Mouse (Mus musculus) forebrain, postnatal 0 days (tissue): Measurements from ENCODE around the gene Ccdc77. TPM values are rescaled to one million over a fixed set of nuclear protein-coding genes. Genes with fewer than 3 reads are reported as not detected.
A peak's percentile ranks its signal among the peaks of the same experiment; 100 is the strongest.

Source experiments
- ATAC-seq: fragments of 200-750 bp; cut with Nextera tagmentation; 2 replicates; pipeline ENCODE4 v1.8.0; 2017; ENCODE audit warnings: mild to moderate bottlenecking, moderate library complexity
- DNase-seq: peaks from one replicate; pipeline ENCODE4 v3.0.0-alpha.2; 2015
- H3K27ac ChIP-seq: fragments of 300-500 bp; sonication (generic); 2 replicates; pipeline ENCODE4 v1.5.1; 2014; ENCODE audit warnings: low read depth, mild to moderate bottlenecking, antibody characterized with exemption, low read length, moderate library complexity, mixed read lengths
- H3K27me3 ChIP-seq: fragments of 300-500 bp; sonication (generic); 2 replicates; pipeline ENCODE4 v1.6.1; 2014; ENCODE audit warnings: mild to moderate bottlenecking, low read length, mixed read lengths; ENCODE audit not compliant: insufficient read depth
- H3K36me3 ChIP-seq: fragments of 300-500 bp; sonication (generic); 2 replicates; pipeline ENCODE4 v1.6.1; 2014; ENCODE audit warnings: mild to moderate bottlenecking, moderate library complexity; ENCODE audit not compliant: insufficient read depth
- H3K4me1 ChIP-seq: fragments of 300-500 bp; sonication (generic); 2 replicates; pipeline ENCODE4 v1.6.1; 2014; ENCODE audit warnings: antibody characterized with exemption; ENCODE audit not compliant: insufficient read depth
- H3K4me2 ChIP-seq: fragments of 300-500 bp; sonication (generic); 2 replicates; pipeline ENCODE4 v1.6.1; 2014; ENCODE audit warnings: low read depth, mild to moderate bottlenecking, moderate library complexity
- H3K4me3 ChIP-seq: fragments of 300-500 bp; sonication (generic); 2 replicates; pipeline ENCODE4 v1.5.1; 2014; ENCODE audit warnings: low read depth, low read length, mixed read lengths
- H3K9ac ChIP-seq: fragments of 300-500 bp; sonication (generic); 2 replicates; pipeline ENCODE4 v1.6.1; 2014; ENCODE audit warnings: mild to moderate bottlenecking
- H3K9me3 ChIP-seq: fragments of 300-500 bp; sonication (generic); 2 replicates; pipeline ENCODE4 v1.6.1; 2016; ENCODE audit warnings: low read length
- CTCF ChIP-seq: sonication (generic); IDR thresholded peaks from 2 replicates; pipeline ENCODE4 v1.5.1; 2016; ENCODE audit warnings: antibody characterized with exemption, control low read depth, low read depth
- WGBS: fragments of 180-500 bp; shearing (Covaris S2); extraction: QIAGEN DNeasy Blood & Tissue Kit; methylation state at CpG from one replicate; pipeline ENCODE4 v1.1.7; 2014; 5-methylcytosine and 5-hydroxymethylcytosine counted together
- polyA plus RNA-seq: library from polyadenylated mRNA; unstranded; fragments of >200 nt; fragmentation: Nextera tagmentation; extraction: Ambion mirVana; gene quantifications from 2 replicates; pipeline ENCODE4 v1.2.1, GENCODE M21; 2015
- total RNA-seq: library from RNA; depleted of rRNA; stranded (reverse); fragments of >200 nt; gene quantifications from 2 replicates; pipeline ENCODE4 v1.2.3, GENCODE M21; 2014

The Ccdc77 gene
- total and polyA plus RNA-seq, 2 experiments from 2014 or later = 8.3 to 13.5 TPM

DNA sequence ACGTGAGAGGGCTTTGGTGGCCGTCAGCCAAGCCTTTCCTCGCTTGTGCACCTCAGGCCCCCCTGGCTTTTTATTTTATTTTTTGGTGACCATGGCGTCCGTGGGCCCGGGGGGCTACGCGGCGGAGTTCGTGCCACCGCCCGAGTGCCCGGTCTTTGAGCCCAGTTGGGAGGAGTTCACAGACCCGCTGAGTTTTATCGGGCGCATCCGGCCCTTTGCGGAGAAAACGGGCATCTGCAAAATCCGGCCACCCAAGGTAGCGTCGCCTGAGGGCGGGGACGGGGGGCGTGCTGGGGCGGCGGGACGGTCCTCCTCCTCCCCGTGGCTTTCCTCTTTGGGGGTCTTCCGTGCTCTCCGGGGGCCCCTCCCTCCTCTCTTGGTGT lies 340 bp upstream of the Ccdc77 start:
- Histone ChIP-seq H3K9ac (peak overlapping the region; percentile 79), H3K9me3 (no peaks in the 10 kb centered on the region), H3K36me3 (peaks cover 16% of the 10 kb centered on the region), H3K27ac (peak overlapping the region; percentile 98), H3K27me3 (no peaks in the 10 kb centered on the region), H3K4me3 (peak overlapping the region; percentile 88), H3K4me1 (peaks cover 9% of the 10 kb centered on the region), H3K4me2 (peak overlapping the region; percentile 81)
- DNase-seq = no peak
- WGBS = under 1% methylated on average over 31 of the region's 31 CpGs
- 0 out of 2 replicates have a peak, but pooled peaks have one; percentile 0 for ATAC-seq
- no peak for TF ChIP-seq CTCF

DNA sequence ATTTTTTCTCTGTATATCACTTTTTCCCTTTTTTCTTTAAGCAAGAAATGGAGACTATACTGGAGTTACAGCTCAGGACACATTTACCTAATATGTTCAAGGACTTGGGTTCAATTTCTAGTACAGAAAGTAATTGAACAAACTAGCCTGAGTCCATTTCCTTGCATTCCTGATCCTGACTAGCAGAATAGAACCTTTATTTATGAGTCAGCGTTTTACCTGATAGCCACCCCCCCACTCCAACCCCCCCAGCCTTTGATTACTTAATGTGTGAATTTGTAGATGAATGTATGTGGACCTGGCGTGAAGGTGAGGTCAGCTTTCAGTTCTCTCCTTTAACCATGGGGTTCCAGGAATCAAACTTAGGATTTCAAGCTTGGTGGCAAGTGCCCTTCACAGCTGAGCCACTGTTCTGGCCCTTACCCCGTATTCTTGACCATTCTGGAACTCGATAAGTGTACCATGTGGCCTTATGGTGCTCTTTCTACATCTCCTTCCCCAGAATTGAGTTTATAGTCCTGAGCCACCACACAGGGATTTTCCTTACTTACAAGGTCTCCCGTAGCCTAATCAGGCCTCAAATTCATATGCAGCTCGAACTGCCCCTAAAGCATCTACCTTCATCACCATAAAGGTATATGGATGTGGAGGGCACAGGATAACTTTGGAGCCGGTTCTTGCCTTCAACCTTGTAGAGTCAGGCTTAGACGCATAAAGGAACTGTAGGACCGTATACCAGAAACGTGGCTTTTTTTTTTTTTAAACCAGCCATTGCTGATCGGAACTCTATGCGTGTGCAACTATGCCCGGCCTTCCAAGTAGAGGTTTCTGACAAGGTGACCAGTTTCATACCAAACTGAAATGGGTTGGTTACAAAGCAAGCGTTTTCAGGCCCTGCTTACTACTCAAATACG lies 1.1 kb downstream of the Ccdc77 start:
- Histone ChIP-seq H3K9me3 (no peaks in the 10 kb centered on the region), H3K27ac (peak overlapping the region; percentile 98), H3K4me2 (peak overlapping the region; percentile 81), H3K4me1 (peaks cover 9% of the 10 kb centered on the region), H3K4me3 (peak overlapping the region; percentile 88), H3K36me3 (peaks cover 5% of the 10 kb centered on the region), H3K9ac (peak overlapping the region; percentile 79), H3K27me3 (no peaks in the 10 kb centered on the region)
- 25% methylated on average over 15 of the region's 15 CpGs for WGBS
- DNase-seq = no peak
- ATAC-seq = no peak; the same call in 1 of the 2 replicates
- TF ChIP-seq CTCF = no peak

DNA sequence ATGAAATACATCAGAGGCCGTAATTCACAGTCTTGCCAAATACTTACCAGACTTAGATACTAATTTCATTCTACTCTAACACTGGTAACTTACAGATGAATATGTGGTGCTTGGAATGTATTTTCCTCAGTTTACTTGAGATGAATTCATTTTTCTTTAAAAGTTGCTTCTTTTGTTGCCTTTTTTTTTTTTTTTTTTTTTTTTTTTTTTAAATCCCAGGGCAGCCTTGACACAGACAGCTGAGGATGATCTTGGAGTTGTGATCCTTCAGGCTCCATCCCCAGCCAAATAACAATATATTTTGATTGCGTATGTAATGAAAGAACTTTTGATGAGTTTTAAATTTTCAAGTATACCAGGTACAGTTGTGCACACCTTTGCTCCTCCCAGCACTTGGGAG lies 2.0 kb downstream of the Ccdc77 start:
- DNase-seq (no peak), ATAC-seq (no peak)
- Histone ChIP-seq H3K4me1 (peaks cover 9% of the 10 kb centered on the region), H3K9ac (no peak overlapping the region), H3K27ac (no peak overlapping the region), H3K36me3 (peaks cover under 1% of the 10 kb centered on the region; the same call in 1 of the 2 replicates), H3K4me2 (no peak overlapping the region), H3K9me3 (no peaks in the 10 kb centered on the region), H3K4me3 (no peak overlapping the region), H3K27me3 (no peaks in the 10 kb centered on the region)
- TF ChIP-seq CTCF = no peak
- WGBS = 99% methylated on average over 2 of the region's 2 CpGs

DNA sequence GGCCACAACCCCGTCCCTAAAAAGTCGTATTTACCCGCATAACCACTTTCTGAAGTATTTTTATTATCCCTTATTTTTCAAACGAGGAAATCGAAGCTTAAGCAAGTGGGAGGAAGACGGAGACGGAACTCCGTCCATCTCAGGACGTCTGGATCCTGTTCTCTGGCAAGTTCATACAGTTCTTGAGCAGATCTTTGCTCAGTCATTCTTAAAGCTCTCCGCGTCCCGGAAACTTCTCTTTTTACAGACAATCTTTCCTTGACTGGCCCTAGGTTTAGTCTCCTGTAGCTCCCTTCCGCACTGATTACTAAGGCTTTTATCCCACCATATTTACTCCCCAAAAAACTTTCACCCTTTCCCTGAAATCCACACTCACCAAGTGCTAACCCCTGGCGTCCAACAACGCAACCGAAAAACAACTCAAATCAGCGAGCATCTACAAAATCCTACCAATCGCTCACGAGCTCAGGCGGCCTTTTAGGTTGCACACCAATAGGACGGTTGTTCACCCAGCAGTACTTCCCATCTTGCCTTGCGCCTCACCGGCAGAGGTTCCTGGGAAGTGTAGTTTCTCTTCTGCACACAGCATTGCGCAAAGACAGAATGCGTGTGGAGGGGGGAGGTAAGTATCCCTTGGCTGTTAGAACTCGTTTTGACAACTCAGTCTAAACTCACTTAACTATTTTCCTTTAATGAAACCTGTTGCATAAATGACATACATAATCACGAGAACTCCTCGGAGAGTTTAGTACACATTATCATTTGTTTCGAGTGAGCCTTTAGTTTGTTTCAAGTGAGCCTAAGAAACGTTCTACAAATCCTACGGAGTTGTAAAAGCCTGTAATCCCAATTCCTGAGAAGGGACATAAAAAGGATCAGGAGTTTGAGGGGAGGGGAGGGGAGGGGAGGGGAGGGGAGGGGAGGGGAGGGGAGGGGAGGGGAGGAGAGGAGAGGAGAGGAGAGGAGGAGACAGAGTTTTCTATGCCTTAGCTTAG lies 6.9 kb downstream of the Ccdc77 start:
- peaks cover 7% of the 10 kb centered on the region; the same call in 1 of the 2 replicates for H3K4me1 ChIP-seq
- peak overlapping the region; percentile 45 for H3K4me3 ChIP-seq
- H3K27ac ChIP-seq = no peak overlapping the region
- no peaks in the 10 kb centered on the region for H3K9me3 ChIP-seq
- peak; percentile 52 for TF ChIP-seq CTCF
- peak overlapping the region; percentile 46; the same call in 1 of the 2 replicates for H3K9ac ChIP-seq
- 1% methylated on average over 31 of the region's 31 CpGs for WGBS
- ATAC-seq = peak; percentile 100
- peak overlapping the region; percentile 57 for H3K4me2 ChIP-seq
- peak; percentile 90 for DNase-seq
- H3K36me3 ChIP-seq = no peaks in the 10 kb centered on the region
- H3K27me3 ChIP-seq = no peaks in the 10 kb centered on the region

DNA sequence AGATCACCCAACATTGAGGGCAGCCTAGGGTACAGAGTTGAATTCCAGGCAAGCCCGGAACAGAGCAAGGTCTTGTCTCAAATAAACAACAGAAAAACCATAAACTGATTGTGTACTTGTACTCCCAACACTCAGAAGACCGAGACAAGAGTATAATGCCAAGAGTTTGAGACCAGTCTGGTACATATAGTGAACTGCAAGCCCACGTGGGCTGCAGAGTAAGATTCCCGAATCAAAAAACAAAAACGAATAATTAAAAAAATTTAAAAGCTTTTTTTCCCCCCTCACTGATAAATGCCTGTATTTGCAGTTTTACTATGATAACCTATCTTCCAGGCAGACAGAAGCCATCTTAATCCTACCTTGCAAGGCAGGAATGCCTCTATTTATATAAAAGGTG lies 7.7 kb downstream of the Ccdc77 start:
- H3K27ac ChIP-seq = no peak overlapping the region
- no peaks in the 10 kb centered on the region for H3K36me3 ChIP-seq
- ATAC-seq = no peak
- H3K4me3 ChIP-seq = peak overlapping the region; percentile 45
- no peak for DNase-seq
- peak overlapping the region; percentile 46; the same call in 1 of the 2 replicates for H3K9ac ChIP-seq
- H3K9me3 ChIP-seq = no peaks in the 10 kb centered on the region
- no peaks in the 10 kb centered on the region for H3K27me3 ChIP-seq
- no peak for TF ChIP-seq CTCF
- 35% methylated on average over 5 of the region's 5 CpGs for WGBS
- peaks cover 7% of the 10 kb centered on the region; the same call in 1 of the 2 replicates for H3K4me1 ChIP-seq
- H3K4me2 ChIP-seq = peak overlapping the region; percentile 57

DNA sequence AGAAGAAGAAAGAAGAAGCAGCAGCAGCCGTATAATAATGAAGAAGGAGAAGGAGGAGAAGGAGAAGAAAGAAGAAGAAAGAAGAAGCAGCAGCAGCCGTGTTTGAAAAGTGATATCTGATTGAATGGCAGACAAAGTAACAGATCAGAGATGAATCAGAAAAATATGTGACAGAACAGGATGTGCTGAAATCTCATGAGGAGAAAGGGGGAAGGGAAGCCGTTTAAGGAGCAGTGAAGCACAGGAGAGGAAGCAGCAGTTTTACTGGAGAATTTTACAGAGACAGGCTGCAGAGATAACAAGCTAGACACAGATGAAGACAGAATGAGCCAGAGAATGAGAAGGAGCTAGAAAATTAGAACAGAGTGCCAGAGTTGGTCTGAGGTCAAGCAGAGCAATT lies 15.2 kb downstream of the Ccdc77 start:
- Histone ChIP-seq H3K9me3 (no peaks in the 10 kb centered on the region), H3K36me3 (peaks cover 9% of the 10 kb centered on the region; the same call in 1 of the 2 replicates), H3K27me3 (no peaks in the 10 kb centered on the region), H3K27ac (no peak overlapping the region), H3K4me1 (no peaks in the 10 kb centered on the region), H3K9ac (no peak overlapping the region), H3K4me2 (no peak overlapping the region), H3K4me3 (no peak overlapping the region)
- no peak for TF ChIP-seq CTCF
- no peak for ATAC-seq
- 92% methylated on average over 3 of the region's 3 CpGs for WGBS
- DNase-seq = no peak
